Mouse (Mus musculus) liver, embryonic 16.5 days (tissue): ENCODE results near the gene Sec16a. TPM values are rescaled to one million over a fixed set of nuclear protein-coding genes. Genes with fewer than 3 reads are reported as not detected.

Source experiments
- ATAC-seq: fragments of 200-750 bp; cut with Nextera tagmentation; 2 replicates; pipeline ENCODE4 v1.8.0; 2017; ENCODE audit warnings: low read depth, mild to moderate bottlenecking, moderate number of reproducible peaks, moderate library complexity
- H3K27ac ChIP-seq: fragments of 300-500 bp; sonication (generic); 2 replicates; pipeline ENCODE4 v1.5.1; 2014; ENCODE audit warnings: mild to moderate bottlenecking, low read length
- H3K27me3 ChIP-seq: fragments of 300-500 bp; sonication (generic); 2 replicates; pipeline ENCODE4 v1.6.1; 2014; ENCODE audit warnings: low read depth, low read length, mixed read lengths; ENCODE audit not compliant: control insufficient read depth, insufficient read depth
- H3K36me3 ChIP-seq: fragments of 300-500 bp; sonication (generic); 2 replicates; pipeline ENCODE4 v1.6.1; 2014; ENCODE audit warnings: mild to moderate bottlenecking; ENCODE audit not compliant: control insufficient read depth, insufficient read depth
- H3K4me1 ChIP-seq: fragments of 300-500 bp; sonication (generic); 2 replicates; pipeline ENCODE4 v1.6.1; 2014; ENCODE audit warnings: low read depth, low read length, mixed read lengths; ENCODE audit not compliant: control insufficient read depth
- H3K4me2 ChIP-seq: fragments of 300-500 bp; sonication (generic); 2 replicates; pipeline ENCODE4 v1.6.1; 2014; ENCODE audit warnings: low read depth, low read length, mixed read lengths
- H3K4me3 ChIP-seq: fragments of 300-500 bp; sonication (generic); 2 replicates; pipeline ENCODE4 v1.5.1; 2014; ENCODE audit warnings: low read depth, mild to moderate bottlenecking, low read length
- H3K9ac ChIP-seq: fragments of 300-500 bp; sonication (generic); 2 replicates; pipeline ENCODE4 v1.6.1; 2014; ENCODE audit warnings: low read depth, low read length
- H3K9me3 ChIP-seq: fragments of 300-500 bp; sonication (generic); replicated peaks from 2 replicates; pipeline ENCODE4 v1.6.1; 2016; ENCODE audit warnings: low read length; ENCODE audit not compliant: control insufficient read depth
- WGBS: fragments of 180-500 bp; shearing (Covaris S2); extraction: QIAGEN DNeasy Blood & Tissue Kit; methylation state at CpG from one replicate; pipeline ENCODE4 v1.1.7; 2014; ENCODE audit not compliant: insufficient replicate concordance; 5-methylcytosine and 5-hydroxymethylcytosine counted together
- polyA plus RNA-seq: library from polyadenylated mRNA; unstranded; fragments of >200 nt; fragmentation: Nextera tagmentation; extraction: Ambion mirVana; gene quantifications from 2 replicates; pipeline ENCODE4 v1.2.1, GENCODE M21; 2015

Gene Sec16a
- polyA plus RNA-seq, 1 experiment from 2014 or later, result 12.4 TPM

GRCm38 (mm10) chr2:26409362-26409761, 35.7 kb downstream of the Sec16a start:
- ATAC-seq, result no peak
- peaks cover 12% of the 10 kb centered on the region for H3K36me3 ChIP-seq
- H3K9me3 ChIP-seq, result no peaks in the 10 kb centered on the region
- peaks cover 23% of the 10 kb centered on the region for H3K4me1 ChIP-seq
- H3K4me2 ChIP-seq, result peak overlapping the region; percentile 89
- H3K27ac ChIP-seq, result peak overlapping the region; percentile 32; the same call in 1 of the 2 replicates
- H3K27me3 ChIP-seq, result no peaks in the 10 kb centered on the region
- 46% methylated on average over 3 of the region's 3 CpGs for WGBS
- peak overlapping the region; percentile 75 for H3K4me3 ChIP-seq
- H3K9ac ChIP-seq, result peak overlapping the region; percentile 57

DNA sequence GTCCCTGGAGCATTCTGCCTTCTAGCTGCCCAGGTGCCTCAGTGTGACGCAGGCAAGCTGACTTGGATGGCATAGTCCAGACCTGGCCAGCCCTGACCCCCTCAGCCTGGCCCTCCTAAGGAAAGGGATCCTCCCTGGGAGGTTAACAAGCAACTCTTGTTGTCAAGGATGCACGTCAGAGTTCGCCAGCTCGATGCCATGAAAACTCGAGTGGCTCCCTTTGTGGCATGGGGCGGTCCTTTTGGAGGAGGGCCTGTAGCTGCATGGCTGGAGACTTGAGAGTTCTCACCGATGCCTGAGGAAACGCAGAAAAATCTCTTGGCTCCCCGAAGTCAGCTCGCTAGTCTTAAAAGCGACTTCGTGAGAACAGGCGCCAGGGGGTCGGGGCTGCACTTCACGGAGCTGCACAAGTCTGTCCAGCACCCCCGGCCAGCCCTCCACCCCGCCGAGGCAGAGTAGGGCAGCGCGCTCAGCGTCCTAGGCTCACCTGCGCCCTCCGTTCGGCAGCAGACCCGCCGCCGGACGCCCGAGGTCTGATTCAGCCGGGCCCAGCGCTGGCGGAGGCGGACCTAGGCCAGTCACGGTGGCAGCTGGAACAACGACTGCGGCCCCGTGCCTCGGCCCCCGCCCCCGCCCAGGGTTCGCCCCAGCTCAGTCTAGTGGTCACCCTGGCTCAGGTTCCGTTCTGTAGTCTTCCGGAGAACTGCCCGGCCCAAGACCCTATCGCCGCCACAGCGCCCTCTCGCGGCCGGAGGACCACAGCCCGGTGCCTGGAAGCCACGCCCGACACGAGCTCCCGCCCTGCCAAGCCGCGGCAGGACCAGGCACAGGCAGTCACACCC, 36.3 kb downstream of the Sec16a start, which contains the start of gene Inpp5e:
Gene Inpp5e, minus strand, starts transcription at position 689 of the 842 bp plus-strand sequence.
- peaks cover 9% of the 10 kb centered on the region for H3K36me3 ChIP-seq
- peak within 1 kb of the TSS; percentile 57 for H3K27ac ChIP-seq
- no peaks in the 10 kb centered on the region for H3K9me3 ChIP-seq
- peaks cover 23% of the 10 kb centered on the region for H3K4me1 ChIP-seq
- peak within 1 kb of the TSS; percentile 75 for H3K4me3 ChIP-seq
- ATAC-seq, result peak; percentile 96
- no peaks in the 10 kb centered on the region for H3K27me3 ChIP-seq
- H3K4me2 ChIP-seq, result peak within 1 kb of the TSS; percentile 89
- peak within 1 kb of the TSS; percentile 82 for H3K9ac ChIP-seq
- under 1% methylated on average over 57 of the region's 57 CpGs for WGBS

- Histone ChIP-seq H3K9ac (no peak overlapping the region), H3K27me3 (no peaks in the 10 kb centered on the region), H3K36me3 (peaks cover 5% of the 10 kb centered on the region), H3K4me1 (peaks cover 22% of the 10 kb centered on the region), H3K27ac (no peak overlapping the region), H3K4me2 (no peak overlapping the region), H3K9me3 (no peaks in the 10 kb centered on the region), H3K4me3 (no peak overlapping the region)
- ATAC-seq, result no peak
- WGBS, result 76% methylated on average over 8 of the region's 8 CpGs
Observed at GRCm38 (mm10) chr2:26403306-26403705, 41.7 kb downstream of the Sec16a start.

GRCm38 (mm10) chr2:26402265-26402664, 42.8 kb downstream of the Sec16a start:
- 72% methylated on average over 1 of the region's 1 CpGs for WGBS
- H3K4me1 ChIP-seq, result peaks cover 12% of the 10 kb centered on the region
- no peak overlapping the region for H3K4me2 ChIP-seq
- no peaks in the 10 kb centered on the region for H3K9me3 ChIP-seq
- no peak overlapping the region for H3K27ac ChIP-seq
- H3K27me3 ChIP-seq, result no peaks in the 10 kb centered on the region
- no peak for ATAC-seq
- no peak overlapping the region for H3K9ac ChIP-seq
- H3K36me3 ChIP-seq, result peaks cover 9% of the 10 kb centered on the region
- no peak overlapping the region for H3K4me3 ChIP-seq

DNA sequence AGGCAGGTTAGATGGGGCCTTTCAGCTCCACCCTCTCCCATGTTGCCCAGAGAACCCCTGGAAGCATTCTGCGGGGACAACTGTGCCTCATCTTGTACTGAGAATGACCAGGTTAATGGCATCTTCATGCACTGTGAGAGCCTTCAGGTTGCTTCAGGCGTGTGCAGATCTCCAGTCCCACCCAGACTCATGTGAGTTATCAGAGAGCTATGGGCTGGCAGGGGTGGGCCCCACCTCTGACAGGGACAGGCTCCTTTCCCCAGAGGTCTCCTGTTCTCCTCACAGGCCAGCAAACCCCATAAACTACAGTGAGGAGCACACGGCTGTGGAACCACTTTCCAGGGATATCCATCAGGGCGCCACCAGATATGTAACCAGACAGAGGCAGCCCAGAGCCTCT, 44.0 kb downstream of the Sec16a start:
- H3K4me3 ChIP-seq, result no peak overlapping the region
- peaks cover 20% of the 10 kb centered on the region for H3K36me3 ChIP-seq
- H3K4me1 ChIP-seq, result peaks cover 5% of the 10 kb centered on the region
- whole genome bisulfite sequencing, result 74% methylated on average over 4 of the region's 4 CpGs
- no peak overlapping the region for H3K9ac ChIP-seq
- H3K27ac ChIP-seq, result no peak overlapping the region
- H3K4me2 ChIP-seq, result no peak overlapping the region
- no peaks in the 10 kb centered on the region for H3K9me3 ChIP-seq
- H3K27me3 ChIP-seq, result no peaks in the 10 kb centered on the region
- ATAC-seq, result no peak

DNA sequence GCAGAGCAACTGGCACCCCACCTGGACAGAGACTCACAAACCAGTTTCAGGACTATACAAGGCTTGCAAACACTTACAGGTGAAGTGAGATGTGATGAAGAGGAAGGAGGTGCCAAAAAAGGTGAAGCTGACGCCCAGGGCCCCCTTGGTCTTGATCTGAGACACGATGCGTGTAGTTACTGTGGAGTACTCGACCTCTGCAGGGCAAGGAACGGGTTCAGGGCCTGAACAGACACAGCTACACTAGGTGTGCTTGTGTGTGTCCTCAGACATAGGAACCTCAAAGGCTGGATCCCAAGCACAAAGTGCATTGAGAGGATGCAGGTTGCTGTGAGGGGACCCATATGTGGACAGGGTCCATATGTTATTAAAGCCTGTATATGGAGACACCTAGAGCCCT, 44.7 kb downstream of the Sec16a start:
- ATAC-seq, result no peak
- Histone ChIP-seq H3K9ac (no peak overlapping the region), H3K4me3 (no peak overlapping the region), H3K4me2 (no peak overlapping the region), H3K27me3 (no peaks in the 10 kb centered on the region), H3K9me3 (no peaks in the 10 kb centered on the region), H3K36me3 (peaks cover 27% of the 10 kb centered on the region), H3K4me1 (peaks cover 5% of the 10 kb centered on the region), H3K27ac (no peak overlapping the region)
- 71% methylated on average over 5 of the region's 5 CpGs for WGBS

DNA sequence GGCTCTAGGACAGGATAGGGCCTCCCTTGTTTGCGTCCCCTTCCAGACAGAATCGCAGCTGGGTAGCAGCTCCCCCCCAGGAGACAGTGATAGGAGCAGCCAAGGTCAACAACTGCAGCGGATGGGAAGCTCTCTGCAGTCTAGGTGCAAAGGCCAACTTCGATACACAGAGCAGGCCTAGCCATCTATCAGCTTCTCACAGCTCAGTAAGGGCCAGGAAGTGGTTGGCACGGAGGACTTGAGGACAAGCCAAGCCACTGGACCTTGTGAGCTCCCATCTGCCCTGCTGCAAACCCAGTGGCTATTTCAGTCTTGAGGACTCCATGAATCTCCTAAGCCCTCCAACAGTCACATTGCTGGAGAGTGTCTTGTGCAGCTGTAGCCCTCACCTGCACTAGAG, 45.4 kb downstream of the Sec16a start:
- ATAC-seq, result peak; percentile 70
- peaks cover 5% of the 10 kb centered on the region for H3K4me1 ChIP-seq
- H3K4me3 ChIP-seq, result no peak overlapping the region
- H3K27me3 ChIP-seq, result no peaks in the 10 kb centered on the region
- peaks cover 33% of the 10 kb centered on the region for H3K36me3 ChIP-seq
- WGBS, result 64% methylated on average over 5 of the region's 5 CpGs
- H3K9ac ChIP-seq, result no peak overlapping the region
- no peak overlapping the region for H3K4me2 ChIP-seq
- no peaks in the 10 kb centered on the region for H3K9me3 ChIP-seq
- H3K27ac ChIP-seq, result no peak overlapping the region

- Histone ChIP-seq H3K9me3 (no peaks in the 10 kb centered on the region), H3K4me2 (no peak overlapping the region), H3K9ac (no peak overlapping the region), H3K4me3 (no peak overlapping the region), H3K4me1 (peaks cover 5% of the 10 kb centered on the region), H3K27me3 (no peaks in the 10 kb centered on the region), H3K27ac (no peak overlapping the region), H3K36me3 (peaks cover 40% of the 10 kb centered on the region)
- 76% methylated on average over 8 of the region's 8 CpGs for WGBS
- ATAC-seq, result no peak
Observed at GRCm38 (mm10) chr2:26398978-26399377, 46.0 kb downstream of the Sec16a start.

- WGBS, result 84% methylated on average over 6 of the region's 6 CpGs
- no peak for ATAC-seq
- Histone ChIP-seq H3K27me3 (no peaks in the 10 kb centered on the region), H3K9ac (no peak overlapping the region), H3K4me3 (no peak overlapping the region), H3K4me1 (peaks cover 20% of the 10 kb centered on the region), H3K36me3 (peaks cover 60% of the 10 kb centered on the region), H3K9me3 (no peaks in the 10 kb centered on the region), H3K27ac (no peak overlapping the region), H3K4me2 (no peak overlapping the region)
Observed at GRCm38 (mm10) chr2:26391617-26392016, 53.4 kb downstream of the Sec16a start.
